Mouse (Mus musculus): ENCODE results near the gene Aym1.

Gene Aym1

GRCm38 (mm10) chr5:113407346-113407745 lies 50.3 kb downstream of the Aym1 start:
- DNase-seq (ENCODE audit: low spot score in 2 of 2) = no peak

All from spleen, postnatal 4 days (tissue).